Mouse (Mus musculus) bone marrow, adult 2 months (tissue): ENCODE data around the gene Rab11fip2. TPM values are rescaled to one million over a fixed set of nuclear protein-coding genes. Genes with fewer than 3 reads are reported as not detected.

Experiments used
- H3K27ac ChIP-seq: fragments of 200-500 bp; 2 replicates; pipeline ENCODE4 v1.5.1; 2012; ENCODE audit warnings: low read depth, mild to moderate bottlenecking, control low read depth, inconsistent platforms, low read length; ENCODE audit not compliant: control insufficient read depth, poor library complexity, insufficient read depth
- H3K4me1 ChIP-seq: fragments of 200-500 bp; 2 replicates; pipeline ENCODE4 v1.6.1; 2011; ENCODE audit warnings: low read length; ENCODE audit not compliant: control insufficient read depth, insufficient read depth
- H3K4me3 ChIP-seq: fragments of 200-500 bp; replicated peaks from 2 replicates; pipeline ENCODE3; 2011; ENCODE audit warnings: mild to moderate bottlenecking, low read depth, low read length, control low read depth; ENCODE audit not compliant: control insufficient read depth
- CTCF ChIP-seq: fragments of 200-500 bp; IDR thresholded peaks from 2 replicates; pipeline ENCODE4 v1.5.1; 2011; ENCODE audit warnings: low read length, control low read depth; ENCODE audit not compliant: control insufficient read depth, insufficient read depth
- POLR2A ChIP-seq: fragments of 200-500 bp; IDR thresholded peaks from 2 replicates; pipeline ENCODE4 v1.6.1; 2011; ENCODE audit warnings: low read depth, mild to moderate bottlenecking, control low read depth, low read length, borderline replicate concordance; ENCODE audit not compliant: control insufficient read depth
- WGBS: fragments of 180-500 bp; shearing (Covaris S2); methylation state at CpG from one replicate; pipeline ENCODE4 v1.1.7; 2018; 5-methylcytosine and 5-hydroxymethylcytosine counted together
- polyA plus RNA-seq: library from polyadenylated mRNA; stranded (reverse); fragments of >200 nt; gene quantifications from 2 replicates; pipeline ENCODE4 v1.2.4, GENCODE M21; 2011; ENCODE audit warnings: low replicate concordance; ENCODE audit not compliant: missing spikeins, insufficient read depth, insufficient read length

The Rab11fip2 gene
- polyA plus RNA-seq, 1 experiment: 4.7 TPM

DNA sequence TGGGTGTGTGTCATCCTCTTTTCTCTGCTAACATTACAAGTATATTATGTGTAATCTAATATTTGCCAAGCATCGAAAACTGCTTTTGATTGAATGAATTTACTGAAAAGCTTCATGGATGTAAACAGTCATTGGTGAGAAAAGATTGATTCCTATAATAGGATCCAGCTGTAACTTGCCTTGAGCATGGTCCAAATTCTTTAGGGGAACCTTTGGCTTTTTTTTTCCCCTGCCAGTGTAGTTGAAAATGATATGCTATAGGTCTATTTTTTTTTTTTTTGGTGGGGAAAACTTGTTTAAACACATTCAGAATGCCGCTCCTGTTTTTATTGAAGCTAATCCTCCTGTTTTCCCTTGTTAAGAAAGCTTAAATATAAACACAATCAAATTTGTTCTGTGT, 55.6 kb downstream of the Rab11fip2 start:
- TF ChIP-seq CTCF: no peak
- no peak for TF ChIP-seq POLR2A
- Histone ChIP-seq H3K4me1 (no peaks in the 10 kb centered on the region), H3K4me3 (no peak overlapping the region), H3K27ac (no peak overlapping the region)
- WGBS: 80% methylated on average over 2 of the region's 2 CpGs

DNA sequence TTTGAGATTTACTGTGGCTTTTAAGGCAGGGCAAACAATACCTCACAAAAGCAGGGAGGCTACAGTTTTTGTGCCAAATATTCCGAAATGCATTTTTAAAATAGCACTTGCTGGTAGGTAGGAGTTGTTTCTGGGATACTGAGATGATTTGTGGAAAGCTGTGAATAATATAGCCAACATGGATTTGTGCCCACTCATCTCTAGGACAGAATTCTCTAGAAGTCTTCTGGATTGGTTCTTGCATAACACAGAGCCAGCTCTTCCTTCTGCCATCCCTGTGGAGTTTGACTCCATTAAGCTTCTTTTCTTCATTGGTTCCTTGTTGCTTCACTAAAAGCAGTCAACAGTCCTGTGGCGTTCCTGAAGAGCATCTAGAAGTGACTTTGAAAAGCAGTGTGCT, 58.2 kb downstream of the Rab11fip2 start:
- Histone ChIP-seq H3K27ac (no peak overlapping the region), H3K4me3 (no peak overlapping the region), H3K4me1 (no peaks in the 10 kb centered on the region)
- TF ChIP-seq CTCF (no peak), POLR2A (no peak)
- WGBS: 75% methylated on average over 2 of the region's 2 CpGs

DNA sequence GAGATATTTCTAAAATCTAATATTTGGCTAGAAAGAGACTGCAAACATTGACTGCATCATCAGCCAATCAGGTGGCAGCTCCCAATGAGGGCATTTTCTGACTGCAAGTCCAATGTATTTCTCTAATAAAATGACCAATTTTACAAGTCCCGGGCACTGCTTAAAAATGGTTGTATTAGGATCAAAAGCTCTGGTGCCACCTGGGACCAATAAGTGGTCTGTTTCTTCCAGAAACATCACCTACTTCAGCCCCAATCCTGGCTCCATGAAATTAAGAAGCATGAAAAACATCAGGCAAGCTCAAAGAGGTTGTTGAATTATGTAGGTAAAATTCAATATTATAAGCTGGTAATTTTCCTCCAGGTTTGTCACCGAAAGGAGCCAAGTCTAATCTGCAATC, 66.2 kb downstream of the Rab11fip2 start:
- Histone ChIP-seq H3K4me1 (no peaks in the 10 kb centered on the region), H3K4me3 (no peak overlapping the region), H3K27ac (no peak overlapping the region)
- 76% methylated on average over 2 of the region's 2 CpGs for WGBS
- TF ChIP-seq CTCF: no peak
- TF ChIP-seq POLR2A: no peak

DNA sequence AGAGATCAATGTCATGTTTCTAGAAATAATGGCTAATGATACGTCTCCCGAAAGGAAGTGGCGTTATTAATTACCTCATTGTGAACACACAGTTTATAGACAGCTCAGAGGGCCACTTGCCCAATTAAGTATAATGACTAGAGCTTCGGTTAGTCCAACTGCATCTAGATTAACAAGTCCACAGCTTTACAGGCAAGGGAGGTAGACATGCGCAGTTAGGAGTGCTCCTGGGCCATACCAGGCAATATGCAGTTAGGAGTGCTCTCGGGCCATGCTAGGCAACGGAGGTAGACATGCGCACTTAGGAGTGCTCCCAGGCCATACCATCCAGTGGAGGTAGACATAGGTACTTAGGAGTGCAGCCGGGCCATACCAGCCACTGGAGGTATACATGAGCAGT, 76.8 kb downstream of the Rab11fip2 start:
- WGBS: 87% methylated on average over 9 of the region's 9 CpGs
- no peak for TF ChIP-seq POLR2A
- no peak for TF ChIP-seq CTCF
- H3K4me3 ChIP-seq: no peak overlapping the region
- no peaks in the 10 kb centered on the region for H3K4me1 ChIP-seq
- no peak overlapping the region for H3K27ac ChIP-seq

DNA sequence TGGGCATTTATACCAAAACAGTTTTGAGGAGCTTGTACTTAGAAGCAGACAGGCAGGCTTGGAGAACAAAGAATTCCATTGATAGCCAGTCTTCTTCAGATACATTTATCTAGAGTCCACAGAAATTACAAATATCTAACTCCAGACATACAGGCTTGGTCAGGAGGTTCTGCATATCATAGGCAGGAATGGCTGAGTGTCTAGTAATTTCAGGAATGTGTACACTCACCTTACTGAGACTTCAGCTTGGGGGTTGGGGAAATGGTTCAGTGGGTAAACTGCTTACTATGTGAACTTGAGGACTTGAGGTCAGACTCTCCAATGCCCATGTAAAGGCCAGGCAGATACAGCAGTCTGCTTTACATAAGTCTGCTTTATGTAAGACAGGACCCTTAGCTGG, 81.0 kb downstream of the Rab11fip2 start:
- Histone ChIP-seq H3K4me3 (no peak overlapping the region), H3K27ac (no peak overlapping the region), H3K4me1 (no peaks in the 10 kb centered on the region)
- TF ChIP-seq POLR2A (no peak), CTCF (no peak)

DNA sequence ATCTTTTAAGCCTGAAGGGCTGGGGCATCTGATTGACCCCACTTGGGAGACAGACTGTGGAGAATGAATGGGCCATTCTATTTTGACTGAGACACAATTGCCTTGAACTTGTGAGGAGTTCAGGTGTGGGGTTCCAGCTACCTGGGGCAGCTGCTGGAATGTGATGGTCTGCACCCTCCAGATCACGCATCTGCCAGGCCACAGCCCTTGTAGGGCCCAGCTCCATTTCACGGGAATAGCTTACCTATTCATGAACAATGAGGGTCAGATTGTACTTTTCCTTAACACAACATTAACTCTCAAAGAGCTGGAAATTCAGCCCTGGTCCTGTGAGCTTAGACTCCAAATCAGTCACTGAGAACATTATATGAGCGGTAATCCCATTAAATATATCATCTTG, 82.7 kb downstream of the Rab11fip2 start:
- Histone ChIP-seq H3K4me1 (no peaks in the 10 kb centered on the region), H3K4me3 (no peak overlapping the region), H3K27ac (no peak overlapping the region)
- TF ChIP-seq POLR2A (no peak), CTCF (no peak)
- 77% methylated on average over 3 of the region's 3 CpGs for WGBS

DNA sequence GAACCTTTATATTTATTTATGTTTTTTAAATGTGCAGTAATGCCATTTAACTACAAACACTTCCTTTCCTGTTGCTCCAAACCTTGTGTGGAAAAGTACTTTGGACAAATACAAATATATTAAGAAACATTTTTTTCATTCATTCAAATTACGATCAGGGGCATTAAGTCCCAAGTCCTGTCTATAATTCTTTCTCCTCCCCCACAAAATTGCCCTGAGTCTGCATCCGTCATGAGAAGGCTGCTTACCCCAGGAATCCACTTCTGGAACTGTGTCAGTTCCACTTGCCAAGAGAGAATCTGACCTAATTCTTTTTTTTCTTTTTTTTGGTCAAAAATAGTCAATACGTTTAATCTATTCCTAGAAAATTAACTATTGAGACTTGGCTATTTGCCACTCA, 90.4 kb downstream of the Rab11fip2 start:
- no peak for TF ChIP-seq CTCF
- no peak for TF ChIP-seq POLR2A
- 74% methylated on average over 3 of the region's 3 CpGs for WGBS
- Histone ChIP-seq H3K27ac (no peak overlapping the region), H3K4me1 (no peaks in the 10 kb centered on the region), H3K4me3 (no peak overlapping the region)
